25 mouse cellular contexts compared by ENCODE assay signal in the genomic region with DNA sequence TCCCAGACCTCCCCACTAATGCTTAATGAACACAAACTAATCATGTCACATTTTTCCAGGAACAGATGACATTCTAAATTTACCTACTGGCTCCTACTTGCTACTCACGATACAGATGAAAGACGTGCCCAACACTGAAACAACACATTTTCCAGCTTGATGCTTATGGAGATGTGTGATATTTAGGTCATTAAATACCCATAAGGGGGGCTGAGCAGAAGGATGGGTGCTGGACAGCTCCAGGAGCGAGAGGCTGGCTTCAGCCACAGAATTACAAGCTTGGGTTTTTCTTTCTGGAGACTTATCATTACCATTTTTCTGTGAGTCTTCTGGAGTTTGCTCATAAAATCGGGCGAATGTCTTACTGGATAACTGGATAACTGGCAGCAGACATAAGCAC.
"Had no signal": no experiment of that assay in that cellular context is flagged by ENCODE, and none has a peak within 500 bp of the region (broad histone marks: within the 10 kb centered on the region; RNA-seq: fewer than 3 reads in every experiment).

No protein-coding gene starts in this region.

- H3K4me1 ChIP-seq: heart, embryonic 10.5 days; heart, embryonic 12.5 days; hindbrain, embryonic 10.5 days; hindbrain, embryonic 12.5 days; intestine, embryonic 15.5 days; limb, embryonic 13.5 days had no signal

- ATAC-seq: hindbrain, embryonic 16.5 days; inflammation-experienced regulatory T-cells, adult 6 months; intestine, embryonic 15.5 days; intestine, postnatal 0 days had no signal

- H3K27me3 ChIP-seq: heart, embryonic 12.5 days; hindbrain, embryonic 12.5 days; intestine, embryonic 15.5 days; limb, embryonic 13.5 days had no signal

- H3K9me3 ChIP-seq: heart, embryonic 10.5 days; heart, embryonic 12.5 days; hindbrain, embryonic 10.5 days; hindbrain, embryonic 12.5 days; intestine, embryonic 15.5 days; limb, embryonic 13.5 days had no signal

- H3K9ac ChIP-seq: heart, embryonic 12.5 days; hindbrain, embryonic 12.5 days; hindbrain, embryonic 14.5 days; intestine, embryonic 15.5 days; limb, embryonic 13.5 days had no signal

- H3K4me2 ChIP-seq: heart, embryonic 12.5 days; hindbrain, embryonic 12.5 days; hindbrain, embryonic 14.5 days; intestine, embryonic 15.5 days; limb, embryonic 13.5 days; liver, embryonic 11.5 days had no signal

- H3K36me3 ChIP-seq: heart, embryonic 10.5 days; heart, embryonic 12.5 days; hindbrain, embryonic 10.5 days; hindbrain, embryonic 12.5 days; intestine, embryonic 15.5 days; limb, embryonic 13.5 days had no signal

- H3K4me3 ChIP-seq: gastrocnemius, adult 2 months; heart, embryonic 10.5 days; heart, embryonic 12.5 days; hindbrain, embryonic 10.5 days; hindbrain, embryonic 12.5 days; intestine, embryonic 15.5 days; layer of hippocampus, adult 2 months; left cerebral cortex, adult 2 months; limb, embryonic 13.5 days had no signal

- DNase-seq: gastrocnemius, adult 2 months; gastrocnemius, postnatal 10 days; gastrocnemius, postnatal 25 days; heart, adult 18-20 months; heart, postnatal 10 days; heart, postnatal 4 days; kidney, adult 18-20 months; kidney, adult 8-10 months; kidney, postnatal 10 days; kidney, postnatal 25 days; kidney, postnatal 4 days; liver had no signal

- H3K27ac ChIP-seq: gastrocnemius, adult 2 months; heart, embryonic 10.5 days; hindbrain, embryonic 10.5 days; hindbrain, embryonic 12.5 days; hindbrain, embryonic 14.5 days; intestine, embryonic 15.5 days; layer of hippocampus, adult 2 months; left cerebral cortex, adult 2 months; limb, embryonic 13.5 days had no signal
